Mouse (Mus musculus): ENCODE results near the gene Pcsk7. TPM values are rescaled to one million over a fixed set of nuclear protein-coding genes. Genes with fewer than 3 reads are reported as not detected.

Pcsk7 gene
- polyA plus RNA-seq, 1 experiment from 2014 or later: 23.5 TPM

- Histone ChIP-seq H3K36me3 (peaks cover 93% of the 10 kb centered on the region), H3K4me1 (no peaks in the 10 kb centered on the region), H3K27me3 (ENCODE audit: low read depth, poor library complexity, severe bottlenecking) (no peaks in the 10 kb centered on the region), H3K27ac (no peak overlapping the region), H3K4me3 (no peak overlapping the region), H3K9me3 (replicated peaks) (no peaks in the 10 kb centered on the region)
- DNase-seq (ENCODE audit: low spot score): no peak
- 91% methylated on average over 5 of the region's 5 CpGs for WGBS
These were observed 11.0 kb downstream of the Pcsk7 start for GRCm38 (mm10) chr9:45917041-45917934.

GRCm38 (mm10) chr9:45919895-45920294 is 13.6 kb downstream of the Pcsk7 start:
- Histone ChIP-seq H3K4me3 (no peak overlapping the region), H3K27me3 (ENCODE audit: low read depth, poor library complexity, severe bottlenecking) (no peaks in the 10 kb centered on the region), H3K4me1 (no peaks in the 10 kb centered on the region), H3K36me3 (peaks cover 79% of the 10 kb centered on the region), H3K27ac (no peak overlapping the region), H3K9me3 (replicated peaks) (no peaks in the 10 kb centered on the region)
- WGBS: 74% methylated on average over 1 of the region's 1 CpGs
- DNase-seq (ENCODE audit: low spot score): no peak

GRCm38 (mm10) chr9:45929285-45929684 is 23.0 kb downstream of the Pcsk7 start:
- H3K36me3 ChIP-seq: peaks cover 62% of the 10 kb centered on the region

GRCm38 (mm10) chr9:45931958-45932357 is 25.7 kb downstream of the Pcsk7 start:
- WGBS: 75% methylated on average over 1 of the region's 1 CpGs
- Histone ChIP-seq H3K9me3 (replicated peaks) (no peaks in the 10 kb centered on the region), H3K4me1 (peaks cover 9% of the 10 kb centered on the region), H3K4me3 (no peak overlapping the region), H3K27me3 (ENCODE audit: low read depth, poor library complexity, severe bottlenecking) (peaks cover 22% of the 10 kb centered on the region), H3K27ac (no peak overlapping the region), H3K36me3 (peaks cover 46% of the 10 kb centered on the region)
- DNase-seq (ENCODE audit: low spot score): no peak

More at GRCm38 (mm10) chr9:45929285-45929684, 23.0 kb downstream of the Pcsk7 start:
- no peak for DNase-seq (ENCODE audit: low spot score)
- Histone ChIP-seq H3K9me3 (replicated peaks) (no peaks in the 10 kb centered on the region), H3K4me3 (no peak overlapping the region), H3K4me1 (no peaks in the 10 kb centered on the region), H3K27me3 (ENCODE audit: low read depth, poor library complexity, severe bottlenecking) (no peaks in the 10 kb centered on the region), H3K27ac (no peak overlapping the region)
- 86% methylated on average over 5 of the region's 5 CpGs for WGBS

GRCm38 (mm10) chr9:45932571-45933415 is 26.5 kb downstream of the Pcsk7 start:
- H3K36me3 ChIP-seq: peaks cover 40% of the 10 kb centered on the region
- peaks cover 22% of the 10 kb centered on the region for H3K27me3 ChIP-seq (ENCODE audit: low read depth, poor library complexity, severe bottlenecking)
- no peaks in the 10 kb centered on the region for H3K9me3 ChIP-seq (replicated peaks)
- H3K4me3 ChIP-seq: no peak overlapping the region
- no peak for DNase-seq (ENCODE audit: low spot score)
- H3K27ac ChIP-seq: no peak overlapping the region
- peaks cover 9% of the 10 kb centered on the region for H3K4me1 ChIP-seq
- 87% methylated on average over 11 of the region's 11 CpGs for WGBS

GRCm38 (mm10) chr9:45935628-45936210 is 29.4 kb downstream of the Pcsk7 start, which contains the start of gene Tagln:
TSS of gene Tagln (minus strand) at chr9:45936058.
- Histone ChIP-seq H3K4me3 (peak within 1 kb of the TSS; percentile 39), H3K9me3 (replicated peaks) (no peaks in the 10 kb centered on the region), H3K4me1 (peaks cover 9% of the 10 kb centered on the region), H3K27ac (0 out of 2 replicates have a peak within 1 kb of the TSS, but pooled peaks have one; percentile 56), H3K36me3 (peaks cover 37% of the 10 kb centered on the region), H3K27me3 (ENCODE audit: low read depth, poor library complexity, severe bottlenecking) (peaks cover 22% of the 10 kb centered on the region)
- WGBS: 7% methylated on average over 21 of the region's 21 CpGs
- DNase-seq (ENCODE audit: low spot score): peak; percentile 48

GRCm38 (mm10) chr9:45936883-45937282 is 30.6 kb downstream of the Pcsk7 start:
- H3K4me1 ChIP-seq: peaks cover 9% of the 10 kb centered on the region
- peak; percentile 57 for DNase-seq (ENCODE audit: low spot score)
- no peak overlapping the region for H3K27ac ChIP-seq
- peaks cover 22% of the 10 kb centered on the region for H3K27me3 ChIP-seq (ENCODE audit: low read depth, poor library complexity, severe bottlenecking)
- H3K36me3 ChIP-seq: peaks cover 42% of the 10 kb centered on the region
- H3K9me3 ChIP-seq (replicated peaks): no peaks in the 10 kb centered on the region
- WGBS: 25% methylated on average over 3 of the region's 3 CpGs
- no peak overlapping the region for H3K4me3 ChIP-seq

- H3K4me3 ChIP-seq: no peak overlapping the region
- peaks cover 51% of the 10 kb centered on the region for H3K36me3 ChIP-seq
- WGBS: 91% methylated on average over 8 of the region's 8 CpGs
- no peaks in the 10 kb centered on the region for H3K9me3 ChIP-seq (replicated peaks)
- no peak overlapping the region for H3K27ac ChIP-seq
- DNase-seq (ENCODE audit: low spot score): no peak
- H3K27me3 ChIP-seq (ENCODE audit: low read depth, poor library complexity, severe bottlenecking): peaks cover 22% of the 10 kb centered on the region
- peaks cover 9% of the 10 kb centered on the region for H3K4me1 ChIP-seq
These were observed 31.8 kb downstream of the Pcsk7 start for GRCm38 (mm10) chr9:45938088-45938487.

GRCm38 (mm10) chr9:45938952-45939637 is 32.8 kb downstream of the Pcsk7 start:
- Histone ChIP-seq H3K4me3 (no peak overlapping the region), H3K4me1 (peaks cover 9% of the 10 kb centered on the region), H3K27me3 (ENCODE audit: low read depth, poor library complexity, severe bottlenecking) (peaks cover 22% of the 10 kb centered on the region), H3K36me3 (peaks cover 61% of the 10 kb centered on the region), H3K9me3 (replicated peaks) (no peaks in the 10 kb centered on the region), H3K27ac (no peak overlapping the region)
- DNase-seq (ENCODE audit: low spot score): no peak
- 86% methylated on average over 15 of the region's 15 CpGs for WGBS

GRCm38 (mm10) chr9:45939794-45940193 is 33.5 kb downstream of the Pcsk7 start:
- peaks cover 20% of the 10 kb centered on the region for H3K27me3 ChIP-seq (ENCODE audit: low read depth, poor library complexity, severe bottlenecking)
- WGBS: 93% methylated on average over 6 of the region's 6 CpGs
- peaks cover 68% of the 10 kb centered on the region for H3K36me3 ChIP-seq
- DNase-seq (ENCODE audit: low spot score): no peak
- H3K9me3 ChIP-seq (replicated peaks): no peaks in the 10 kb centered on the region
- H3K4me1 ChIP-seq: peaks cover 12% of the 10 kb centered on the region
- no peak overlapping the region for H3K27ac ChIP-seq
- no peak overlapping the region for H3K4me3 ChIP-seq

- WGBS: 50% methylated on average over 18 of the region's 18 CpGs
- Histone ChIP-seq H3K27me3 (ENCODE audit: low read depth, poor library complexity, severe bottlenecking) (peaks cover 5% of the 10 kb centered on the region), H3K27ac (no peak overlapping the region), H3K36me3 (peaks cover 84% of the 10 kb centered on the region), H3K4me3 (no peak overlapping the region), H3K4me1 (0 out of 2 replicates have a peak, but pooled peaks cover 3% of the 10 kb centered on the region), H3K9me3 (replicated peaks) (no peaks in the 10 kb centered on the region)
- no peak for DNase-seq (ENCODE audit: low spot score)
These were observed 35.1 kb downstream of the Pcsk7 start for GRCm38 (mm10) chr9:45941329-45941888.

GRCm38 (mm10) chr9:45942464-45942863 is 36.2 kb downstream of the Pcsk7 start:
- WGBS: 88% methylated on average over 16 of the region's 16 CpGs
- H3K27ac ChIP-seq: no peak overlapping the region
- H3K4me3 ChIP-seq: no peak overlapping the region
- no peaks in the 10 kb centered on the region for H3K9me3 ChIP-seq (replicated peaks)
- H3K36me3 ChIP-seq: peaks cover 95% of the 10 kb centered on the region
- no peaks in the 10 kb centered on the region for H3K27me3 ChIP-seq (ENCODE audit: low read depth, poor library complexity, severe bottlenecking)
- DNase-seq (ENCODE audit: low spot score): no peak
- 0 out of 2 replicates have a peak, but pooled peaks cover 3% of the 10 kb centered on the region for H3K4me1 ChIP-seq

Measured in limb, embryonic 10.5 days (tissue).